Mouse (Mus musculus) CD4-positive, CD25-positive, alpha-beta regulatory T cell, adult 2 months (primary cell): ENCODE measurements around the gene Plxna2.
A peak's percentile ranks its signal among the peaks of the same experiment; 100 is the strongest.

Experiments used
- DNase-seq: peaks from one replicate; pipeline ENCODE4 v3.0.0-alpha.2; 2012; ENCODE audit warnings: low read depth, low spot score

Plxna2 gene

DNA sequence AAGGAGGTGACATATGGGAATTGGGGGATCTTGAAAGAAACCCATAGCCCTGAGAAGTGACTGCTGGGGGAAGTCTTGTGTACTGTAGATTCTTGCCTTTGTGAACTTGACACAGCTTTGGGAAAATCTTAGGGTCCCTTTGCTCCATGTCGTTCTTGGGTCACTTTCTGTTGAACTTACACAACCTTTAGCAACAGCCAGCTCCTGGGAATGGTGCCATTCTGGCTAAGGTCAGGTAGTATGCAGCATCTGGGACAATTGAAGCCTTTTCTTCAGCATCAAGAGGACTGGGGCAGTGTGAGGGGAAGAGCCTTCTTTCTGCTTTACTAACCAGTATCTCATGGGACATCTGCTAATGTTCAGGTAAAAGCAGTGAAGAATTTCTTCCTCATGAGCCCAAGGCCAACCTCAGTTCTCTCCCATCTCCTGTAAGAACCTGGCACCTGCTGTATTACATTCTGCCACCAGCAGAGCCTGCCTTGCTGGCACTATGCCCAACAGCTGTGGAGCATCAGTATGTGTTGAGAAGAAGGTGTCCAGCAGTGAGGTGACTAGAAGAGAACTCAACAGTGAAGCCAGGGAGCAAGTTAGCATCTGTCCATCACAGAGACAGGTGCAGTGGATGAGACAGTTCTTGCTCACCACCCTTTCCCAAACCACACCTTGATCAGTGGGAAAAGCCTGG lies 86.3 kb downstream of the Plxna2 start:
- no peak for DNase-seq

DNA sequence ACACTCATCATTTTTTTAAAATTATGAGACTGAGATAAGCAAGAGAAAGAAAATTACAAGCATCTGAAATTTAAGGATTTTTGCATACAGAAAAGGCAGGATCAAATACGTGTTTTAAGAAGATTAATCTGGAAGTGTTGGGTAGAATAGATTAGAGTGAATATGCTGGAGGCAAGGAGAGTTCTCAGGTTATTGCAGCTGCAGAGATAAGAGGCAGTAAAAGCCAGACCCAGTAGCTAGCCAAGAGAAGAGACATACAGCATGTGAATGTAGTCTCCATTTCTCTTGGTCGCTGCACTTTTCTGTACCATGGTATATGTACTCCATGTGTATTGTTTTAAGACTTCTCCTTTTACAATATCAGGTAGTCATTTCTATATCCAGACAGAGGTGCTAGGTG lies 88.5 kb downstream of the Plxna2 start:
- DNase-seq, result no peak

DNA sequence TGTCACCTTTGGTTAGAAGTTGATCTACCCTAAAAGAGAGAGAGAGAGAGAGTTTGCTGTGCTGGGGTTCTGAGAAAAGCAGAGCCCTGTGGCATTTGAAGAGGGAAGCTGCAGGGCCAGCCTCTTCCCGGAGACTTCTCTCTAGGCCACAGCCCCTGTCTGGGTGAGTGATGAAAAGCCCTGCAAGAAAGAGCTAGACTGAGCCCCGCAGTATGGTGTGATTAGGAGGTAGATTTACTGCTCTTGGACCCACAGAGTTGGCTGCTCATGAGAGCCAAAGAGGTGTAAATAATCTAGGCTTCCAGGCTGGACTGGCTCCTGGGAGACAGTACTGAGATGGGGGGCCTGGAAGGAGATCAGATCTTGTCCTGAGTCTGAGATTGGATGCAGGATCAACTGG lies 94.4 kb downstream of the Plxna2 start:
- no peak for DNase-seq

DNA sequence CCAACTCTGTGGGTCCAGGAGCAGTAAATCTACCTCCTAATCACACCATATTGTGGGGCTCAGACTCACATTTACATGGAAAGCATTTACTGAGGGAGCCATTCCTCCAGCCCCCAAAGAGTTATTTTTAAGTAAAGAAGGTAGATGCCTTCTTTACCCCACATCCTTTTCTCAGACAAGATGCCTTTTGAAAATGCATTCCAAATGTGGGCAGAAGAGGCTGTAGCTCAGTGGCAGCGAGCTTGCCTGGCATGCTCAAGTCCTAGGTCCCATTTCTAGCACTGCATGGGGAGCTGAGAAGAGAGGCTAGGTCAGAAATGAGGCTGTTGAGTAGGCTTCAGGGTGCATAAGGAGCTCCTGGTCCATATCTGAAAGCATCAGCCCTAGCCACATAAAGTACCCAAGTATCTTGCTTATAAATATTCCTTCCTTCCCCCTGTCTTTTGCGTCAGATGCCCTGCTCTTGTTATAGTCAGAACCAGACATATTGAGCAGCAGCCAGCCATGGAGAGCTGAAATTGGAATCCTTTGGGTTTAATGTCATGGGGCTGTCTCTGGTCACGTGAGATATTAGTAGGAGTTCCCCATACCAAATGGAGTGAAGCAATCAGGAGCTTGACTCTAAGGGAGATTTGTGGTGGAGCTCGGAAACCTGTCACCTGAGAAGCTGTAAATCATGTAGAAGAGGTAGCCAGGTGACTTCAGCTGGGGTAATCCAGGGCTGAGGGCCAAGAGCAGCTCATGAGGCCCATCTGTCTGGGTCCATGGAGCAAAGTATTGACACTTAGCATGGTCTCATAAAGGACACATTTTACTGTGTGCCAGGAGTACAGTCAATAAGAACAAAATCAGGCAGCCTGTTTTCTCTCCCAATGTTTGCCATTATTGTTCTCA lies 96.4 kb downstream of the Plxna2 start:
- DNase-seq, result no peak

DNA sequence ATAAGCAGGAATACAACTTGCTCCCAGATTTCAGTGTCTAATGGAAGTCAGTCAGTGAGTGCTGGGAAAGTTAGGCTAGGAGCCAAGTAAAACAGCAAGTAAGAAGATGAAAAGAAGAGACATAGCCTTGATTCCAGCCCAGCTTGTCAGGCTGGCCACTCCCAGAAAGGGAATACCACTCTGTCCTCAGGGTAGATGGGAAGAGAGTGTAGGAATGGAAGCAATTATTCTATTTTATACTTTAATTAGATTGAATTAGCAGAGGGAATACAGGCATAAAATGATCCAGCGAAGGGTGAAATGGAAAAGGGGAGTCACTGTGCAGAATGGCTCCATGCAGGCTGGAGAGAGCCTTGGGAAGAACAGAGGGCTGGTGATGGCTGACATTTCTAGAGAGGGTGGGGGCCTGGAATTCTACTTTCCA lies 99.4 kb downstream of the Plxna2 start:
- no peak for DNase-seq

DNA sequence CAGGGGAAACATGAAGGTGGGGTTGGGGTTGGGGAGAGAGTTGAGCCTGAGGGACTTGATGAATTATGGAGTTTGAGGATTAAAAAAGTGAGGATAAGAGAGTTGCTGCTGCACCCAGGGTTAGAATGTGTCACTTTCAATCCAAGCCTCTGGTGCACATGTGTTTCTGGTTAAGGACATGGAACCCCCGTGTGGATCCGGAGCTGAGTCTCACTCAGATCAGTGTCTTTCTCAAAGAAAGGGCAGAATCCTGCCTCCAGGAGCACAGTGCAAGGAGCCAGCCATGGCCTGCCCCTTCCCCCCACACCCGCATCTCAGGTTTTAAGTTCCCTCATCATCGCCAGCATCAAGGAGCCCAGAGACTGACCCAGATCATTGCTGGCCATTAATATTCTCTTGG lies 102.4 kb downstream of the Plxna2 start:
- no peak for DNase-seq

DNA sequence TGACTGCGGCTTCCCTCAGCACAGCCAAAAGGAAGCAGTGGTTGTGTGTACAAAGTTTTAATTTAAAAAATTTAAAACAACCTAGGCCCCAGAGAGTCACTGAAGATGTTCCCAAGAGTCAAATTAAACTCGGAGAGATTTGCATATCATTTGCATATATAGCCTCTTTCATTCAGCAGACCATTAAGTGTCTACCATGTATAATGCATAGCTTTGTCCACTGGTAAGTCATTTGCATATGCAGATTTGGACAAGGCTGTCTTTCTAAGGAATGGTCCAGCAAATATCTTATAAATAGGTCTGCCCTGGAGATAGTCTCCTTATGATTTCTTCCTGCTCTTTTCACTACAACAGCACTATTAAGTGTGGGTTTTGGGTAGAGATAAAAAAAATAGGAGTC lies 103.2 kb downstream of the Plxna2 start:
- DNase-seq, result no peak

DNA sequence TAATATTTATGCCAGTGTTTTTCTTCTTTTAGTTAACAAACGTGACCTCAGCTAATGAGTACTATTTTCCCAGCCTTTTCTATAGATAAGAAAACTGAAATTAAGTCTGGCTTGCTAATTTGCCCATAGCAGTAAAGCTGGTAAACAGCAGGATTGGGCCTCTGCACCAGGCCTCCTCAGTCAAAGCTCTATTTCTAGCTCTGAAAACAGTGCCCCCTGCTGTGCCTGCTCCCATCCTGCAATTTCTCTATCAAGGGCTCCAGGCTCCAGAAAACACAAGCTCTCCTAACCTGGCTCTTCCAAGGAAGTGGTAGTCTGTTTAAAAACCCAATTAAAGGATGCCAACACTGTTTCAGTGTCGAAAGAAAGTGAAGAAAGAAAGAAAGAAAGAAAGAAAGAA lies 104.3 kb downstream of the Plxna2 start:
- DNase-seq, result no peak

DNA sequence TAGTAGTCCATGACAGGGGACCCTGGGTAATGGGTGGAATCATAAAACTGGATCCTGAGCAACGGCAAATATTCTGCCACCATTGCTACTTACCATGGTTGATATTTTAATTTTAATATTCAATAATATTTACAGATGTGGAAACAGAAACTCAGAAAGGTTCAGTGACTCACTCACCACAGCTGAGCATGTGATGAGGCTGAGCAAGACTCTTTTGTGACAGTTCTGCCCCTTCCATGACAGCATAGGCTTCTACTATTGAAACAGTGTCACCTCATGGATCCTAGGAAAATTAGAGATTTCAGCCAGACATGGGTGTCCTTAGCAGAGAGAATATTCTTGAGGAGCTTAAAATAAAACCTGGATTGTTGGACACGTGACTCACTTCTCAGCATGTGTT lies 116.8 kb downstream of the Plxna2 start:
- no peak for DNase-seq

DNA sequence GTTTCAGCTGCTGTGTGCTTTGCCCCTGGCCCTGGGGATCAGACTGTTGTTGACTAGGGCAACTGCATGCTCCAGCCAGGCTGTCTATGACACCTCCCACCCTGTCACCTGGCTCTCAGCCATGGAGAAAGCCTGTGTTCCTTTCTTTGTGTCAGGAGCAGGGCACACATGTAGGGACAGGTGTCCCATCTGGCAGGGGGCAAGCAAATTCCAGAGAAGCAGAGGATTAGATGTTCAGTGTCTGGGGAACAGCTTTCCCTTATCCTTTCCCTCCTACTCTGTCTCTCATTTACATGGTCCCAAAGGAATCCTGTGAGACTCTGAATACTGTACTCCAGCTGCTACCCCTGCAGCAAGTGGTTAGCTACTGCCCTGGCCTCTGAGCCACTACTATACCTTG lies 121.9 kb downstream of the Plxna2 start:
- DNase-seq, result no peak

DNA sequence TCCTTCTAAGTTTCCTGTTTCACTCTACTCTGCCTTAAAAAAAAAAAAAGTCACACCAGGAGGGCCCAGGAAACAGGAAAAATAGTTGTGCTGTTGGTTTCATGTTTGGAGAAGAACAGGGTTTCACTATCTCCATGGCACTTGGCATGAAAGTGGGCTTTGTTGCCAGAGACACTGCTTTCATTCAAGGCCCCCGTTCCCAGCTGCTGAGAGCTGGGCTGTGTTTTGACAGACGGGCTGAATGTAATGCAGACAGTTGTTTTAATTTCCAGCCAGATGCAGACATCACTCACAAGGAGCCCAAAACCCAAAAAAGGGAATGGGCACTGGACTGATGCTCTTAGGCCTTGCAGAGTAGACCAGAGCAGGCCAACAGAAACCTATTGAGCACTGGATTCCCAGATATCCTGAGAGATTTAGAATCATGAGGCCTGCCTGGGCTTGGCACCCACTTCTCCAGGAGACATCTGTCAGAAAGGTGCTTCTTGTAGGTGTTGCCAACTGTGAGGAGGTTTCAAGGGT lies 124.9 kb downstream of the Plxna2 start:
- DNase-seq, result no peak

DNA sequence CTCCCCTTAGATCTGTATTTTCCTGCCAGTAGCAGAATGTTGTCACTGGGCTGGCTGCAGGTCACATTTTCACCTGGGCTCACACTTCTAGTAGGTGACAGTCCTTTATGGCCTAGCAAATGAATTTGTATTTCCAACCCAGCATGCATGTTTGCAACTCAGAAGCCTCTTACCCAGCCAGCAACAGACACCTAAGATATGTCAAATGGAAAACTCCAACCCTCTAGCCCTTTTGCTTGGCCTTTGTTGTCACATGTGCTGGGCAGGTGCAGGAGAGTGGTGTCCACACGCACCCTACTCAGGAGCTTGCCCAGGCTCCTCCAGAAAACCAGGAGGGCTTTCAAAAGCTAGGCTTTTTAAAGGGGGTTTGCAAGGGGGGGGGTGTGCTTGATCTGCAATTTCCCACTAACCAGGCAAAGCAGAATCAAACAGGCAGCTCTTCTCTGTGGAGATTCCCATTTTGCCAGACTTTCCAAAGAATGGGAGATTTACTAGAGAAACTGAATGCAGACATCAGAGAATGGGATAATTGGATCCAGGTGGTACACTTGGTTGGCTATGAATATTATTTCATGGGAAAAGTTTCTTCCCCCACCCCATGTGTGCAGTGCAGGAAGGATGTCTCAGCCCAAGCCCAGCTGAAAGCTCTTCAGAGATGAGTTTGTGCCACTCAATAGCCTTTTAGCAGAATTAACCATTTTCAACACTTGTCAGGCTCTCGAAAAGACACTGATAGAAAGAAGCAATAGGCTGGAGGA lies 127.3 kb downstream of the Plxna2 start:
- DNase-seq, result no peak

DNA sequence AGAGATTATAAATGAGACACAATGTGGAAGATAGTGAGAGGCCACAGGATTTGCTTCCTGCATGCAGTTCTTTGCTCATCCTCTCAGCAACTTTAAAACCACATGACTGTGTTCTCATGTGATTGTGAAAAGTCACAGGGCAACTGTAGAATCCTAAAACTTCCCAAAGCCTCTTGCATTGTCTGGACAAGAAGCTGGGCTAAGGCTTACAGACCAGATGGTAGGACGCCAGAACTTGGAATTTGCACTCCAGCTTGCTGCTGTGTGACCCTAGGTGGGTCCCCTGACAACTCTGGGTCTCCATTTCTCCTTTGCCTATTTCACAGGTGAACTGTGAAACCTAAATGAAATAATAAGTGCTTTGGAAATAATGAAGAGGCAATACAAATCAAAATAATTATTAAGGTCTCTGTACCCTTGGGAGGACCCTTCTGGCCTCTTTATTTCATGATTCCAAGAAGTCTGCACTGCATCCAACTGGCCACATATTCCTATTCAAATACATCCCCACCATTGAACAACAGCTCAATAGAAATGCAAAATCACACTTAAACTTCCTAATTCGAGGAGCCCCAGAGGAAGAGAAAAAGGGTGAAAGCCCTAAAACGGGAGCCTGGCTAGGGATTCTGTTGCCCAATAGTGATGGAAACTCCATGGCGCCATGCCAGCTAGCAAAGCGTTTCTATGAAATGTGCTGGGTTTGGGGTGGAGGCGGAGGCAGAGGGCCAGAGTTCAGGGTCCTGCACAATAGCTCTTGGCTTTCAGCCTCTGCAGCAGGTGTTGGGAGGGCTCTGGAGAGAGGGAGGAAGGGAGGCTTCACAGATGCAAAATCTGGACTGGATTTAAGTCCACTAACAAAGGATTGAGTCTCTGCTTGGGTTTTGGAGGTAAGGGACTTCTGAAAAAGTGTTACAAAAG lies 128.6 kb downstream of the Plxna2 start:
- no peak for DNase-seq

DNA sequence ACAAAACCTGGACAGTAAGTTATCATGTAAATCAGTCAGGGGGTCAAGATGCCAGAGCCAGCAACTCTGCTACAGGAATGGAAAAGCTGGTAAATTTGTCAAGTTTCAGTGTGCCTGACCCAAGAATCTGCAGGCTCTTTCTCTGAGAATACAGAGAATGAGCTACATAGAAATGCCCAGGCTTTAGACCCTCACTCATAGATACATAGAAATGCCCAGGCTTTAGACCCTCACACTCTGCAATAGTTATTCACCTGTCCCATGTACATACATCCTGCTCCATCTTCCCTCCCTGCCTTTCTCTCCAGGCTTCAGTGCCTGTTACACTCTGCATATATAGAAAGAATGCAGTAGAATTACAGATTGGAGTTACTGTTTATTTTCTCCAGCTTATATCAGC lies 129.2 kb downstream of the Plxna2 start:
- no peak for DNase-seq

DNA sequence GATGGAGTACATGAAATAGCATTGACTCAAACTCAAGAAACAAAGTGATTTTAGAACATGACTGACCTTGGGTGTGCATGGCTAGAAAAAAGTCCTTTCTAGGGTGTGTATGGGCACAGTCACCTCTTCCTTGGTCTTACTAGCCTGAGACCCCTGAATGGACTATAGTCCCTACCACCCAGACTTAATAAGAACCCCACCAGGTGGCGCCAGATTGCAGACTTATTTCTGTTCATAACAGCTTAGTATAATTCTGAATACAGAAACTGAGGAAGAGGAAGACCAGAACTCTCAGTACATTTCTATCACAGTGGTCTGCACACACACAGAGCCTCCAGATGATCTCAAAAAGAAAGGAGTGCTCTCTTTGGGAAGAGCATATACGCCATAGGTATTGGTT lies 135.2 kb downstream of the Plxna2 start:
- DNase-seq, result peak; percentile 2

DNA sequence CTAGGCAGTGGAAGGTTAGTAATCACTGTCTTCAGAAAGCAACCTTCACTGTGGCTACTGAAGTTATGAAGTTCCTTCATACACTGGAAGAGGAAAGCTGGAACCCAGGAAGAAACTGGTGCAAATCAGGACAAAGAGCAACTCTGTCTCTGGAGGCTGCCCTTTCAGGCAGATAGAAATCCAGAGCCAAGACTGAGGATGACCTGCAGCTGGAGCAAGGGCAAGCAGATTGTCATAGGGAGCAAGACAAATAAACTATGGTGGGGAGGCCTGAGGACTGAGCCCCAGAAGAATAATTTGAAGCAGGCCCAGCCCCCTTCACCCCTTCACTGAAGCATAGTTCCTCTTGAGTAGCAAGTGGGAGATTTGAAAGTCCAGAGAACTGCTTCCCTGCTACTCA lies 138.0 kb downstream of the Plxna2 start:
- no peak for DNase-seq

DNA sequence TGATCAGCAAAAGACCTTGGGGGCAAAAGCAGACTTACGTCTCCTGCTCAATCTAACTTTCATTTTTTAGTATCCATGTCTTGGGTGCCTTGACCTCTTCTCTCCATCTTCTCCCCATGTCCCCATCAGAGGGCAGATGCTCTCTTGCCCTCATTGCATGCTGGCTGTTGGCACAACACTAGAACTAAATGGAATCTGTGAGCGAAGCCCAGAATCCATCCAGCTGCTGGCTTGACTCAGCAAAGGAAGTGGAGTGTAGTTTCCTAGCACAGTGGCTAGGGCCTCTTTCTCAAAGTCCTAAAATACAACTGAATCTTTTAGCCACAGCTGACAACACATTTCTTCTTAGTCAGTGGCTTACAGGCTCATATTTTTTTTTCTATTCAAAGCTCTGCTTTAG lies 138.4 kb downstream of the Plxna2 start:
- no peak for DNase-seq

DNA sequence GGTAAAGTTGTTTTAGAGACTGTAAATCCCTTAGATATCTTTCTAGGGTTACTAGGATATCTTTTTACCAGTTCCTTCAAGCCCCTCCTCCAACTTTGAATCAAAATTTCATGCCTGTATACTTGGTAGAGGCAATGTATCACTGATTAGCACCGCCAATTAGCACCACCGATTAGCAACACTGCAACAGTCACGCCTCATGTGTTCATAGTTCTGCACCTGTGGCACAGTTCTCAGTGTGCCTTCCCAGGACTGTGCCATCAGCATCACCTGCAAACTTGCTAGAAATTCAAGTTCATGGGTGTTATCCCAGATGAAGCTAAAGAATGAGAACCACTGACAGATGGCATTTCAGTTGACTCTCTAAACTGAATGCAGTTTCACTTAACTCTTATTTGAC lies 138.8 kb downstream of the Plxna2 start:
- DNase-seq, result no peak

DNA sequence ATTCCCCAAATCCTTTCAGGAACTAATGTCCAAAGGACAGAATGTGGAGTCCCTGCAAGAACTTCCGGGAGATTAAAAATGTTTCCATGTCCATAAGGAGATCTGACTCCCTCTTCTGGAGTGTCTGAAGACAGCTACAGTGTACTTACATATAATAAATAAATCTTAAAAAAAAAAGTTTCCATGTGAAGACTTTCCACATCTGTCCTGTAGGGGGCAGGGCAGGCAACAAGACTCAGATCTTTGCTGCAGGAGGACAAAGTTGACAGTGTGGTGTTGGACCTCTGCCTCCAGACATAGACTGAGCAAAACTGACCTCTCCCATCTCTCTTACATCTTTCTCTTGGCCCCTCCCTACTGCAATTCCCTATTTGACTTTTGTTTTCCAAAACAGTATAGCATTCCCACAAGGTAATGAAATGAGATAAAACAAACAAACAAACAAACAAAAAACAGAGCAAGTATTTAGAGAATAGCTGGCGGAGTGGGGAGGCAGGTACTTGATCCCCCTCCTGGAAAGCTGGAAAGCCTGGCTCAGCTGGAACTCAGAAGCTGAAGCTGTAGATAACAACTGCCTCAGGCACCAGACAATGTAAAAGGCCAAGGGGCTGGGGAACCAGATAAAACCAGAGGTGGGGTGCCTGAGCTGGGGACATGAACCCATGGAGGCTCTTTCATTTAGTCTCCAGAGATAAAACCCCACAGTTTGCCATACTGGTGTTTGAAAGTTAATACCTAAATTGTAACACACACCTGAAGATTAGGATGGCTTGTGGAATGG lies 143.6 kb downstream of the Plxna2 start:
- no peak for DNase-seq

DNA sequence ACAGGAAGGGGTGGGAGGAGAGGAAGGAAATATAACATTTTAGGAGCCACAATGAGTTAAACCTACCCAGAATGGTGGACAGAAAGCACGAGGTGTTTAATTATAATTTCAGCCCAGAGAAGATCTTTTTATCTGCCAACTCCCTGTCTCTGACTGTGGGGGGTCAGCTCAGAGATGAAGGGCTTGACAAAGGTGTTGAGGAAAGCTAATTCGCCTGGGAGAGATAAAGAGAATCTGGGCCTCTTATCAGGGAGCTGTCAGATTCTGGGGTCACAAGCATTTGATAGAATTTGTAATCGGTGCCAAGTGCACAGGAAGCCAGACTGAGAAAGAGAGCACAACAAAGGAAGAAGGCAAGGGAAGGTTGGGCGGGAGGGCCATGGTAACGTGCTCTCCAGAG lies 144.9 kb downstream of the Plxna2 start:
- no peak for DNase-seq
